22 mouse cellular contexts compared by ENCODE assay signal in the genomic region with DNA sequence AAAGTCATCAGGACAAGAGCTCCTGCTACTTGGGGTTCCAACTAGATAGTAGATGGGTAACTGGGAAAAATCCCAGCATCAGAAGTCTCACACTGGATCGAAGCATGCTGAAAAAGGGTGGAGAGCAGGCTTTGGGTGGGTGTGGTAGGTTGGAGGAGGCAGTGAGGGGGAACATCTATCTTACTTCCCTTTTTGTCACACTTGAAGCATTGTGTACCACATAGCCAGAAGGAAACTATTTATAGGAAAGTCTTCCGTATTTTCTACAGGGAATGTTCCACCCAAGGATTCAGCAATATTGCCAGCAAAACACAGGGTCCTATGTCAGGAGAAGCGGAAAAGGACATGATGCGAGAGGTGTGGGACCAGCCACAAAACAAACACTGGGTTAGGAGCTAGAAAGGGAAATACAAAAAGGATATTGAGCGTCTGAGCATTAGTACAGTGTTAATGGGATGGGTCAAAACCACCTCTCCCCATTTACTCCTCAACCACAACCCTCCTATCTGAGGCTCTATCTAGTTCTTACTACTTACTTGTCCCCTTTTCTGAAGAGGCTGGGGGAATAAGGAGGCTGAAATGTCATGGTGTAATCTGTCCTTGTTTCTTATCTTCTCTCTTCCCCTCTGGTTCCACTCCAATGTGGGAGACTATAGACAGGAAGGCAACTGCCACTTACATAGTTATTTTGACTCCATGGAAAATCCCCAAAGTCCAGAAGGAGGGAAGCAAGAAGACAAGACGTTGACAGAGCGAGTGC. TPM values are rescaled to one million over a fixed set of nuclear protein-coding genes. Genes with fewer than 3 reads are reported as not detected.
A peak's percentile ranks its signal among the peaks of the same experiment; 100 is the strongest.
DNase-seq lines count a peak whose midpoint lies in the region; ATAC-seq and TF ChIP-seq lines count a peak whose summit lies in the region.
"Had no signal": no experiment of that assay in that cellular context is flagged by ENCODE, and none has a peak within 500 bp of the region (broad histone marks: within the 10 kb centered on the region; RNA-seq: fewer than 3 reads in every experiment).

No protein-coding gene starts in this region.

- H3K36me3 ChIP-seq in kidney, adult 2 months (ENCODE audit: control insufficient read depth, insufficient read depth, low read length) = no peaks in the 10 kb centered on the region
- H3K36me3 ChIP-seq: forebrain, embryonic 12.5 days; hindbrain, embryonic 13.5 days; liver, embryonic 13.5 days; midbrain, embryonic 13.5 days; neural tube, embryonic 15.5 days had no signal

- no peak for DNase-seq in gastrocnemius, adult 2 months
- DNase-seq in gastrocnemius, adult 8-10 months (ENCODE audit: low spot score in 2 of 2) = no peak
- peak; percentile 44 for DNase-seq in kidney, adult 2 months
- no peak for DNase-seq in kidney, adult 11 months
- peak; percentile 45 to 49 for DNase-seq in B cell, adult 2 months
- no peak for DNase-seq in adrenal gland, postnatal 10 days
- DNase-seq: adrenal gland, postnatal 25 days; liver, embryonic 13.5 days; lung, postnatal 14 days; right cerebral cortex, postnatal 4 days had no signal

- peaks cover 2% of the 10 kb centered on the region; the same call in 1 of the 2 replicates for H3K4me1 ChIP-seq in kidney, adult 2 months (ENCODE audit: control insufficient read depth, insufficient read depth, low read length)
- H3K4me1 ChIP-seq in cortical plate, adult 2 months (ENCODE audit: control insufficient read depth, insufficient read depth, low read length) = no peaks in the 10 kb centered on the region
- H3K4me1 ChIP-seq: forebrain, embryonic 12.5 days; neural tube, embryonic 15.5 days had no signal

- ATAC-seq in erythroid progenitor cell, adult 5-6 weeks (replicated peaks; ENCODE audit: low FRiP score, poor library complexity, severe bottlenecking) = no peak
- ATAC-seq: activated CD4-positive, CD25-positive, alpha-beta regulatory T cell, adult 4 months; intestine, embryonic 16.5 days; midbrain, embryonic 13.5 days; Patski had no signal

- WGBS in kidney, adult 2 months = 75% methylated on average over 7 of the region's 7 CpGs

- TF ChIP-seq POLR2A in kidney, adult 2 months (IDR thresholded peaks at IDR 0.05; ENCODE audit: low read depth, low read length) = no peak
- no peak for TF ChIP-seq POLR2A in cortical plate, adult 2 months (IDR thresholded peaks at IDR 0.05; ENCODE audit: extremely low read depth, insufficient read depth, low read length)

- no peak overlapping the region for H3K4me3 ChIP-seq in gastrocnemius, adult 2 months
- H3K4me3 ChIP-seq in kidney, adult 2 months (ENCODE audit: insufficient read depth, low read depth, low read length) = no peak overlapping the region
- no peak overlapping the region for H3K4me3 ChIP-seq in cortical plate, adult 2 months (ENCODE audit: insufficient read depth, low read length)
- H3K4me3 ChIP-seq: forebrain, embryonic 12.5 days; hindbrain, embryonic 13.5 days; left cerebral cortex, adult 2 months; liver, embryonic 13.5 days; midbrain, embryonic 13.5 days; myocyte; neural tube, embryonic 15.5 days had no signal

- no peaks in the 10 kb centered on the region for H3K27me3 ChIP-seq in kidney, adult 2 months (replicated peaks; ENCODE audit: control insufficient read depth, insufficient read depth, low read length)

- no peak for TF ChIP-seq CTCF in gastrocnemius, adult 2 months (IDR thresholded peaks at IDR 0.05)
- TF ChIP-seq CTCF in kidney, adult 2 months (conservative IDR thresholded peaks at IDR 0.05; ENCODE audit: insufficient read depth, insufficient read length, low read depth, low read length) = no peak
- TF ChIP-seq CTCF in cortical plate, adult 2 months (IDR thresholded peaks at IDR 0.05; ENCODE audit: extremely low read depth, insufficient read depth, low read length) = no peak

- peak overlapping the region; percentile 54 for H3K27ac ChIP-seq in gastrocnemius, adult 2 months
- peak overlapping the region; percentile 70 for H3K27ac ChIP-seq in kidney, adult 2 months (ENCODE audit: insufficient read depth, low read depth, low read length)
- H3K27ac ChIP-seq in cortical plate, adult 2 months (ENCODE audit: insufficient read depth, low read length) = peak overlapping the region; percentile 67; the same call in 1 of the 2 replicates
- H3K27ac ChIP-seq: forebrain, embryonic 12.5 days; hindbrain, embryonic 13.5 days; kidney, postnatal 0 days; left cerebral cortex, adult 2 months; liver, embryonic 13.5 days; midbrain, embryonic 13.5 days; neural tube, embryonic 15.5 days had no signal

- intact Hi-C loops in gastrocnemius, adult 2 months (cut with DNase I) = no loop called here

RNA-seq across cellular contexts. Expression of a gene that starts 52.6 kb away (rescaled TPM):
- 100 to 1,000 TPM; 243 to 420 TPM for total RNA-seq in gastrocnemius, adult 2 months (2021)
- 100 to 1,000 TPM; 249 to 357 (median 312) TPM for total RNA-seq in gastrocnemius, adult 8-10 months (2022)
- 36.2 and 51.6 TPM in 2 replicates for polyA plus RNA-seq in kidney, adult 2 months (2012; rRNA removed)
- polyA plus RNA-seq in cortical plate, adult 2 months (2012; rRNA removed) = 115 and 119 TPM in 2 replicates
- total RNA-seq in erythroid progenitor cell, adult 5-6 weeks (2015; ENCODE audit: low replicate concordance) = 7.1 and 15.9 TPM in 2 replicates
- total RNA-seq in erythroid progenitor cell, adult 5-6 weeks (2017; ENCODE audit: low replicate concordance) = 4.9 and 15.8 TPM in 2 replicates
- 100 to 1,000 TPM in 1 of 2 experiments, 10 to 100 TPM in 1; 89.8 to 171 TPM for total RNA-seq in adrenal gland, postnatal 10 days (2021)

Comparison
In these comparisons a context has a peak if more than half of its experiments do, and no peak if none do; other contexts are left out.
1. DNase-seq: peak in kidney, adult 2 months (single experiment) and B cell, adult 2 months (2 of 2); none in gastrocnemius, adult 2 months (single experiment), gastrocnemius, adult 8-10 months (0 of 2), kidney, adult 11 months (single experiment) and adrenal gland, postnatal 10 days (single experiment).
2. RNA of a gene that starts 52.6 kb away (total RNA-seq): 243 to 420 TPM in gastrocnemius, adult 2 months, 249 to 357 TPM in gastrocnemius, adult 8-10 months and 89.8 to 171 TPM in adrenal gland, postnatal 10 days; 4.9 to 15.9 TPM in erythroid progenitor cell, adult 5-6 weeks; every median in the first group is over 4 times any median in the second.
3. Peak in every context shown above with its lines, with median percentiles within 50 percentile points of each other: H3K27ac ChIP-seq.